Mouse (Mus musculus) stomach, postnatal 0 days (tissue): ENCODE data around the gene Mcm10. TPM values are rescaled to one million over a fixed set of nuclear protein-coding genes. Genes with fewer than 3 reads are reported as not detected.

Experiments
- ATAC-seq: fragments of 200-750 bp; cut with Nextera tagmentation; 2 replicates; pipeline ENCODE4 v1.8.0; 2017; ENCODE audit not compliant: low FRiP score, low TSS enrichment
- DNase-seq: peaks from one replicate; pipeline ENCODE4 v3.0.0-alpha.2; 2016; ENCODE audit warnings: low spot score
- H3K27ac ChIP-seq: fragments of 300-500 bp; sonication (generic); replicated peaks from 2 replicates; pipeline ENCODE4 v1.5.1; 2014; ENCODE audit warnings: mild to moderate bottlenecking, control low read depth
- H3K27me3 ChIP-seq: fragments of 300-500 bp; sonication (generic); 2 replicates; pipeline ENCODE4 v1.6.1; 2014; ENCODE audit warnings: low read length; ENCODE audit not compliant: control insufficient read depth, insufficient read depth
- H3K36me3 ChIP-seq: fragments of 300-500 bp; sonication (generic); 2 replicates; pipeline ENCODE4 v1.6.1; 2014; ENCODE audit warnings: low read length, mixed read lengths; ENCODE audit not compliant: control insufficient read depth, insufficient read depth
- H3K4me1 ChIP-seq: fragments of 300-500 bp; sonication (generic); replicated peaks from 2 replicates; pipeline ENCODE4 v1.6.1; 2014; ENCODE audit warnings: antibody characterized with exemption; ENCODE audit not compliant: control insufficient read depth, insufficient read depth
- H3K4me2 ChIP-seq: fragments of 300-500 bp; sonication (generic); replicated peaks from 2 replicates; pipeline ENCODE4 v1.6.1; 2014; ENCODE audit warnings: low read depth, mild to moderate bottlenecking, control low read depth, moderate library complexity
- H3K4me3 ChIP-seq: fragments of 300-500 bp; sonication (generic); 2 replicates; pipeline ENCODE4 v1.5.1; 2014; ENCODE audit warnings: low read depth, low read length, control low read depth
- H3K9ac ChIP-seq: fragments of 300-500 bp; sonication (generic); 2 replicates; pipeline ENCODE4 v1.6.1; 2014; ENCODE audit warnings: mild to moderate bottlenecking, low read length, control low read depth, mixed read lengths
- H3K9me3 ChIP-seq: fragments of 300-500 bp; sonication (generic); 2 replicates; pipeline ENCODE4 v1.6.1; 2016; ENCODE audit warnings: low read length; ENCODE audit not compliant: control insufficient read depth
- CTCF ChIP-seq: IDR thresholded peaks from 2 replicates; pipeline ENCODE4 v1.5.1; 2016; ENCODE audit warnings: antibody characterized with exemption, low read depth, mild to moderate bottlenecking, moderate library complexity
- EP300 ChIP-seq: optimal IDR thresholded peaks from 2 replicates; pipeline ENCODE3; 2016; ENCODE audit warnings: antibody characterized with exemption
- WGBS: fragments of 180-500 bp; shearing (Covaris S2); extraction: QIAGEN DNeasy Blood & Tissue Kit; methylation state at CpG from one replicate; pipeline ENCODE4 v1.1.7; 2014; 5-methylcytosine and 5-hydroxymethylcytosine counted together
- polyA plus RNA-seq: library from polyadenylated mRNA; unstranded; fragments of >200 nt; fragmentation: Nextera tagmentation; extraction: Ambion mirVana; gene quantifications from 2 replicates; pipeline ENCODE4 v1.2.1, GENCODE M21; 2015

The Mcm10 gene
- polyA plus RNA-seq, 1 experiment from 2014 or later = 6.1 TPM

DNA sequence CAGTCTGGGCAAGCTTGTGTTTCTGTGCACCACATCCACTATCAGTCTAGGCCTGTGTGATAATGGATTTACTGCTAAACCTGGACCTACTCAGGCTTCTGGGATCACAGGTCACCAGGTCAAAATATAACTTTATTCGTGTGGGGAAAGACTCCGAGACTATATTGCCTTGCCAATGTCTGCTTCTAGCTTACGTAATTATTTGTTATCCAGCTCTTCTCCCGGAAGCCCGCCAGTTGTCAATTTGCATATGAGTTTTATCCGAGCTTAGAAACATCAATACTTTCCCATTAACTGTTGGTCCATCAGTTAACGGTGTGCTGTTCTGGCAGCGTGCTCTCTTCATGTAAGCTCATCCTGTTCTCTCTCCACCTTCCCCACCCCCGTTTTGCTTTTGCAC lies 22.6 kb upstream of the Mcm10 start:
- TF ChIP-seq CTCF (no peak), EP300 (no peak)
- no peak for DNase-seq
- Histone ChIP-seq H3K27me3 (no peaks in the 10 kb centered on the region), H3K9ac (no peak overlapping the region), H3K4me1 (no peaks in the 10 kb centered on the region), H3K27ac (no peak overlapping the region), H3K9me3 (no peaks in the 10 kb centered on the region), H3K36me3 (no peaks in the 10 kb centered on the region), H3K4me2 (no peak overlapping the region), H3K4me3 (no peak overlapping the region)
- no peak for ATAC-seq
- 88% methylated on average over 9 of the region's 9 CpGs for WGBS

DNA sequence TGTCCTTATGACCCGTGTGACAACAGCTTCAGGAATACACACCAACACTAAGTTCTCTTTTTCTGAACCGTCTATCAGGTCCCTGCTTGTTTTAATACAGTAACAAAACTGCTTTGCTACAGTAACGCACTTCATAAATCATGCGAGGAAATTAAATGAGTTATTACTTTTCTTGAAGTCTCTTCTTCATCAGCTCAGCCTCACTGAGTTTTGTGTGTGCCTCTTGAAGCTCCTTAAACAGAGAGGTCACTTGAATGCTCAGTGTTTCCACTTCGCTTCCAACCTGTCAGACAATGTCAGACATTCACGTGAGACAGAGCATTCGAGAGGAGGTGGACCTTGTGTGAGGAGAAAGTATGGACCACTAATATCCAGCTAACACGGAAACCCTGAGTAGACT lies 22.2 kb upstream of the Mcm10 start:
- H3K27me3 ChIP-seq = no peaks in the 10 kb centered on the region
- no peak for TF ChIP-seq CTCF
- no peak for TF ChIP-seq EP300
- H3K4me2 ChIP-seq = no peak overlapping the region
- WGBS = 80% methylated on average over 8 of the region's 8 CpGs
- DNase-seq = no peak
- H3K27ac ChIP-seq = no peak overlapping the region
- no peak overlapping the region for H3K4me3 ChIP-seq
- ATAC-seq = no peak
- no peaks in the 10 kb centered on the region for H3K9me3 ChIP-seq
- H3K9ac ChIP-seq = no peak overlapping the region
- H3K36me3 ChIP-seq = no peaks in the 10 kb centered on the region
- H3K4me1 ChIP-seq = no peaks in the 10 kb centered on the region

DNA sequence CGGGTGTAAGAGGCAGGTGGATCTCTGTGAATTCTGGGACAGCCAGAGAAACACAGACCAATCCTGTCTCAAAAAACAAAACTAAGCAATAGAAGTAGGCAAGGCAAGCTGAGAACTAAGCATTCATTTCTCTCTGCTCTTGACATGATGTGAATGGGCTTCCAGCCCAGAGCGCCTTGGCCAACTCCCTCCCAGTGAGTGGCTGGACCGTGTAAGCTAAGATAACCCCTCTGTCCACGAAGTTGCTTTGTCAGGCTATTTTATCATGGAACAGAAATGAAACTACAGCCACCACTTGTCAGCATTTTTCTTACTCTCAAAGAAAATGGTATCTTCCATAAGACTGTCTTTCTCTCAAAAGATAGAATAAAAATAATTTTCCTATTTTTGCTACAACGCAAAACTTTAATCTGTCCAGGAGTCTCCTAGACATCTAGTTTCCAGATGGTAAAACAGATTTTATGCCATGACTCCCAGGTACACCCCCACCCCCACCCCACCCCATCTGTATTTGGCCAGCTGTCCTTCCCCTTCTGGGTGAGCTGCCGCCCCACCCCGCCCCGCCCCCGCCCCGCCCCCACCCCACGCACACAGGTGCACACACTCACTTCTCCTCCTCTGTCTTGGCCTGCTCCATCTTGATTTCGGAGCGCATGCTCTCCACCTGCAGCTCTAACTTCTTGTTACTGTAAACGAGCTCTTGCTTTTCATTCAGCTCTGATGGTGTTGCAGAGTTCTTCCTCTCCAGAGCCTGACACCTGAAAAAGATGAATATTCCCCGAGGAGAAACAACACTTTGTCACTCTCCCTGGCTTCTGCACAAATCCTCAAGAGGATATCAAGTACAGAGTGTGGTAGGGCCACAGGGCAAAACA lies 21.2 kb upstream of the Mcm10 start:
- ATAC-seq (peak; percentile 49; the same call in 1 of the 2 replicates), DNase-seq (peak; percentile 47)
- WGBS = 45% methylated on average over 14 of the region's 15 CpGs
- Histone ChIP-seq H3K9me3 (no peaks in the 10 kb centered on the region), H3K27ac (0 out of 2 replicates have a peak overlapping the region, but pooled peaks have one; percentile 35), H3K4me1 (no peaks in the 10 kb centered on the region), H3K27me3 (no peaks in the 10 kb centered on the region), H3K9ac (no peak overlapping the region), H3K4me3 (no peak overlapping the region), H3K36me3 (no peaks in the 10 kb centered on the region), H3K4me2 (no peak overlapping the region)
- TF ChIP-seq EP300 (no peak), CTCF (no peak)

DNA sequence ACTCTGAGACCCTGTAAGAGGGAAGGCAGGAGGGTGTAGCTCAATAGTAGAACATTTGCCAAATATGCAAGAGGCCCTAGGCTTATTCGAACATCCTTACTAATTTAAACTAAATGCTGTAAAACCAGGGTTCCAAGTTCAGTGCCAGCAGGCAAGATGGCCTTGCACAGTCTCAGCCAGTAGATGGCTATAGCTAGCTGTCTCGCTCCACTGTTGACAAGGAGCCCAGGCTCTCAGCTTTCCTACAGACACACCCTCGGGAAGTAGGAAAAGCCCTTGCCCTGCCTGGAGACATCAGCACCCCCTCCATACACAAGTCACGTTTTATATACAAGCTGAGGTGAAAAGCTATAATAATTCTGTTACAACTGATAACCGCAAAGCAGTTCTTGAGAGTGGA lies 20.1 kb upstream of the Mcm10 start:
- Histone ChIP-seq H3K4me1 (no peaks in the 10 kb centered on the region), H3K4me2 (no peak overlapping the region), H3K27me3 (no peaks in the 10 kb centered on the region), H3K36me3 (no peaks in the 10 kb centered on the region), H3K9me3 (no peaks in the 10 kb centered on the region), H3K27ac (no peak overlapping the region), H3K9ac (no peak overlapping the region), H3K4me3 (no peak overlapping the region)
- no peak for TF ChIP-seq EP300
- peak; percentile 53 for TF ChIP-seq CTCF
- DNase-seq = peak; percentile 43
- WGBS = 54% methylated on average over 5 of the region's 5 CpGs
- peak; percentile 60 for ATAC-seq

DNA sequence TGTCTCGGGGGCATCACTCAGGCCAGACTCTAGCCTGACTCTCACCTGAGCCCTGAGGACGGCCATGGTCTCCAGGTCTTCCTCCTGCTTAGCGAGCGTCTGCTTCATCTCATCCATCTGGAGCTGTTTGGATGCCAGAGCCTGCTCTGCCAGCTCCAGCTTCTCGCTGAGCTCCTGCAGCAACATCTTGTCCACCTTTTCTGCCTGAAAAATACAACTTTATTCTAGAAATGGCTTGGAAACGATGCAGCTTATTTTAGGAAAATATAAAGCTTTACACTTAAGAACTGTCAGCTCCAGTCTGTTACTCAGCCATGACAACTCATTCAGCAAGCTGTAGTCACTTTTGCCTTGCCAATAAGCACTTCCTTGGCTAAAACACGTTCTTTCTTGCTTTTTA lies 18.6 kb upstream of the Mcm10 start:
- no peak overlapping the region for H3K4me2 ChIP-seq
- no peak overlapping the region for H3K9ac ChIP-seq
- no peak overlapping the region for H3K4me3 ChIP-seq
- H3K27me3 ChIP-seq = no peaks in the 10 kb centered on the region
- TF ChIP-seq EP300 (no peak), CTCF (no peak)
- ATAC-seq (no peak), DNase-seq (no peak)
- no peaks in the 10 kb centered on the region for H3K36me3 ChIP-seq
- no peaks in the 10 kb centered on the region for H3K4me1 ChIP-seq
- no peaks in the 10 kb centered on the region for H3K9me3 ChIP-seq
- WGBS = 83% methylated on average over 7 of the region's 7 CpGs
- H3K27ac ChIP-seq = no peak overlapping the region

DNA sequence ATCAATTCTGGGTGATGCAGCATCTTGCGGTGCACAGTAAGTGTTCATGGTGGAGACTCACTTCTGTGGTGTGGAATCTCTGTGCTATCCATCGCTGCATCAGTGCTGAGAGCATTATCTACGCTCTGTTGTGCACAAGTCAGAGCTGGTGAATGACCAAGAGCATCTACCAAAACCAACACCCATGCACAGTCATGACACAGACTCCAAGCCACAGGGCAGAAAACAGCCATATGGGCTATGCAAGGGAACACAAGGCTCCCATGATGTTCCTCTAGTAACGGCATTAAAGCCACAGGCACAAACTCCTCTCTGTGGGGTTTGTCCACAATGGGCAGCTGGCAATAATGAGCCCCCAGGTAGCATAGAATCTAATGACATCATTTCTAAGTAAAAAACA lies 17.2 kb upstream of the Mcm10 start:
- Histone ChIP-seq H3K9me3 (no peaks in the 10 kb centered on the region), H3K27ac (no peak overlapping the region), H3K4me1 (no peaks in the 10 kb centered on the region), H3K36me3 (no peaks in the 10 kb centered on the region), H3K9ac (no peak overlapping the region), H3K4me2 (no peak overlapping the region), H3K4me3 (no peak overlapping the region), H3K27me3 (no peaks in the 10 kb centered on the region)
- TF ChIP-seq EP300 (no peak), CTCF (no peak)
- DNase-seq (no peak), ATAC-seq (no peak)
- WGBS = 90% methylated on average over 4 of the region's 4 CpGs
